Mouse (Mus musculus) heart, embryonic 12.5 days (tissue): Measurements from ENCODE around the gene Mtrex. TPM values are rescaled to one million over a fixed set of nuclear protein-coding genes. Genes with fewer than 3 reads are reported as not detected.

Experiments
- ATAC-seq: fragments of 200-750 bp; cut with Nextera tagmentation; 2 replicates; pipeline ENCODE4 v1.8.0; 2017; ENCODE audit warnings: moderate TSS enrichment, moderate library complexity; ENCODE audit not compliant: insufficient number of reproducible peaks, low FRiP score
- H3K27ac ChIP-seq: fragments of 300-500 bp; sonication (generic); 2 replicates; pipeline ENCODE4 v1.5.1; 2016; ENCODE audit warnings: mild to moderate bottlenecking, moderate library complexity; ENCODE audit not compliant: poor library complexity, severe bottlenecking
- H3K27me3 ChIP-seq: fragments of 300-500 bp; sonication (generic); replicated peaks from 2 replicates; pipeline ENCODE4 v1.6.1; 2016; ENCODE audit warnings: mild to moderate bottlenecking, moderate library complexity
- H3K36me3 ChIP-seq: fragments of 300-500 bp; sonication (generic); 2 replicates; pipeline ENCODE4 v1.6.1; 2016; ENCODE audit warnings: mild to moderate bottlenecking, moderate library complexity
- H3K4me1 ChIP-seq: fragments of 300-500 bp; sonication (generic); replicated peaks from 2 replicates; pipeline ENCODE4 v1.6.1; 2016; ENCODE audit warnings: mild to moderate bottlenecking
- H3K4me2 ChIP-seq: fragments of 300-500 bp; sonication (generic); 2 replicates; pipeline ENCODE4 v1.6.1; 2016; ENCODE audit warnings: mild to moderate bottlenecking, moderate library complexity
- H3K4me3 ChIP-seq: fragments of 300-500 bp; sonication (generic); 2 replicates; pipeline ENCODE4 v1.5.1; 2016; ENCODE audit warnings: mild to moderate bottlenecking
- H3K9ac ChIP-seq: fragments of 300-500 bp; sonication (generic); 2 replicates; pipeline ENCODE4 v1.6.1; 2016; ENCODE audit warnings: mild to moderate bottlenecking, moderate library complexity
- H3K9me3 ChIP-seq: fragments of 300-500 bp; sonication (generic); replicated peaks from 2 replicates; pipeline ENCODE4 v1.6.1; 2016; ENCODE audit warnings: mild to moderate bottlenecking, moderate library complexity
- WGBS: fragments of 180-500 bp; shearing (Covaris S2); methylation state at CpG from one replicate; pipeline ENCODE4 v1.1.7; 2016; 5-methylcytosine and 5-hydroxymethylcytosine counted together
- polyA plus RNA-seq: library from polyadenylated mRNA; unstranded; fragments of >200 nt; fragmentation: Nextera tagmentation; extraction: Ambion mirVana; gene quantifications from 2 replicates; pipeline ENCODE4 v1.2.1, GENCODE M21; 2016

Mtrex gene
- polyA plus RNA-seq, 1 experiment from 2014 or later: 60.6 TPM

DNA sequence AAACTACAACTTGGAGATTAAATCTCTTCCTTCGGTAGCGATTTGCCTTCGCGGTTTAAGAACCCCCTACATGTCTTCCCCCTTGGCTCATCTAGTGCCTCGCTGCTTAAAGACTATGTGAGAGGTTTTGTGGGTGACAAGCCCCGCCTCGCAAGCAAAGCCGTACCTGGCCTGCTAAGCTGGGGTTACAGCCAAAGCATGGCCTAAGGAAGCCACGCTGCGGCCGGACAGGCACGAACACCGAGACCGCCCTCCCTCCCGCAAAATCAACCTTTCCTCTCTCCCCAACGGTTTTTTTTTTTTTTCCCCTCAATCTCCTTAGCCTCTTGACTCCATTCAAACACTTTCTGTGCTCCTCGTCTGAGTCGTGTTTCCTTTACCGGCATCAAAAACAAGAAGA lies 402 bp downstream of the Mtrex start:
- peaks cover 13% of the 10 kb centered on the region for H3K36me3 ChIP-seq
- peaks cover 17% of the 10 kb centered on the region for H3K4me1 ChIP-seq
- peak overlapping the region; percentile 93 for H3K9ac ChIP-seq
- H3K27me3 ChIP-seq: no peaks in the 10 kb centered on the region
- ATAC-seq: 0 out of 2 replicates have a peak, but pooled peaks have one; percentile 34
- under 1% methylated on average over 19 of the region's 19 CpGs for WGBS
- H3K4me3 ChIP-seq: peak overlapping the region; percentile 84
- H3K4me2 ChIP-seq: peak overlapping the region; percentile 75
- H3K27ac ChIP-seq: peak overlapping the region; percentile 85
- H3K9me3 ChIP-seq: no peaks in the 10 kb centered on the region

DNA sequence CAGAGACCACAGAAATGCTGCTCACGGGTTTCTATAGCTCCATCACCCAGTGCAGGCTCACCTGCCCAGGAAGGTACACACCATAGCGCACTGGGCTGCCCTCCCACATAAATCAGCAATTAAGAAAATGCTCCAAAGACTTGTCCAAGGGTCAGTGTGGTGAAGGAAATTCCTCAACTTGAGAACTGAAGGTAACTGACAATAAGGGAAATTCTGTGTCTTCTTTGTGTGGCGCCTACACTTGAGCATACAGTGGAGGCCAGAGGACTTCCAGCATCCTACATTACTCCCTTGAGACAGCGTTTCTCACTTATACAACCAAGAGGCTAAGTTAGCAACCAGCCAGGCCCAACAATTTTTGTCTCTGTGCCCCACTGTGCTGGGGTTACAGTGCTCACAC lies 1.2 kb downstream of the Mtrex start:
- no peak for ATAC-seq
- H3K9me3 ChIP-seq: no peaks in the 10 kb centered on the region
- peak overlapping the region; percentile 84 for H3K4me3 ChIP-seq
- no peak overlapping the region for H3K27ac ChIP-seq
- peak overlapping the region; percentile 75 for H3K4me2 ChIP-seq
- peaks cover 12% of the 10 kb centered on the region for H3K36me3 ChIP-seq
- H3K9ac ChIP-seq: peak overlapping the region; percentile 93; the same call in 1 of the 2 replicates
- peaks cover 17% of the 10 kb centered on the region for H3K4me1 ChIP-seq
- H3K27me3 ChIP-seq: no peaks in the 10 kb centered on the region
- WGBS: 77% methylated on average over 4 of the region's 4 CpGs

DNA sequence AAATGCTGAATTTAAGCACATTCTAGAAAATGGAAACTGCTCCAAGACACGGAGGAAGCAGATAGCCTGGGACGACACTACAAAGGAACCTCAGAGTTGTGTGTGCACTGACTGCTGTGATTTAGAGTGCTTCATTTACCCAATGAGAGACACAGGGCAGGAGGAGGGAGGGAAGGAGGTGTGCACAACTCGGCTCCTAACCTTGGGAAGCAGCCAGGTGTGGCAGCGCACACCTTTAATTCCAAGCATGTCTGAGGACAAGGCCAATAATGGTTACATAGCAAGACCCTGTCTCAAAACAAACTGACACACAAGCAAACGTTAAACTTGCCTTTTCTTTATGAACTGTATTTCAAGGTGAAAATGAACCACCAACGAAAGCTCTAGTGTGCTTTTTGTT lies 1.9 kb downstream of the Mtrex start:
- no peaks in the 10 kb centered on the region for H3K9me3 ChIP-seq
- no peak overlapping the region for H3K4me3 ChIP-seq
- H3K36me3 ChIP-seq: peaks cover 5% of the 10 kb centered on the region
- no peak overlapping the region for H3K27ac ChIP-seq
- no peak for ATAC-seq
- peaks cover 17% of the 10 kb centered on the region for H3K4me1 ChIP-seq
- no peak overlapping the region for H3K9ac ChIP-seq
- no peaks in the 10 kb centered on the region for H3K27me3 ChIP-seq
- 73% methylated on average over 6 of the region's 6 CpGs for WGBS
- no peak overlapping the region for H3K4me2 ChIP-seq

- no peak overlapping the region for H3K4me3 ChIP-seq
- H3K27me3 ChIP-seq: no peaks in the 10 kb centered on the region
- WGBS: 86% methylated on average over 3 of the region's 3 CpGs
- H3K36me3 ChIP-seq: peaks cover 29% of the 10 kb centered on the region
- H3K9ac ChIP-seq: no peak overlapping the region
- no peak overlapping the region for H3K27ac ChIP-seq
- H3K9me3 ChIP-seq: no peaks in the 10 kb centered on the region
- no peak overlapping the region for H3K4me2 ChIP-seq
- no peak for ATAC-seq
- peaks cover 7% of the 10 kb centered on the region for H3K4me1 ChIP-seq
Measured at GRCm38 (mm10) chr13:112920906-112921305, 6.3 kb downstream of the Mtrex start.

DNA sequence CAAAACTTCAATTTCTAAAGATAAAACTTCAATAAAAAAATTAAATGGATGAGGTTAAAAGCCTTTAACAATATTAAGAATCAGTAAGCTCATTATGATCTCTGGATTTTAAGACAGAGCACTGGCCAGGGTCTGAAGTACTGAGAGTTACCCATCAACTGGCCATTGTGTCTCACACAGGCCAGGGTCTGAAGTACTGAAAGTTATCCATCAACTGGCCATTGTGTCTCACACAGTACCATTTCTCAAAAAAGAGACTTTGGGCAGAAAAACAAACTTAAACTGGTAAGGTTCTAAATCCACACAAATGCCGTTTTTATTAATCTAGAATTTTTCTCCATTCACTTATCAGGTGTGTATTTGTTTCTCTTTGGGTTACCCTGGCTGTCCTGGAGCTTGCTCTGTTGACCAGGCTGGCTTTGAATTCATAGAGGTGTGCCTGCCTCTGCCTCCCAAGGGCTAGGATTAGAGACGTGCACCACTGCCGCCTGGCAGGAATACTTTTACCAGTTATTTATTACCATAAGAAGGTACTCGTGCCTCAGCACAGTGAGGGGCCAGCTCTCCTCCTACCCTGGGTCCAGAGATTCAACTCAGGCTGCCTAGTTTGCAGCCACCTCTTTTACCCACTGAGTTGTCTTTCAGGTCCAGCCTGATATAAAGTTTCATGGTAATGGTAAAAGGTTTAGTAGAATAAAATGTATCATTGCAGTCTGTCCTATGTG lies 7.9 kb downstream of the Mtrex start:
- H3K4me3 ChIP-seq: no peak overlapping the region
- no peak overlapping the region for H3K27ac ChIP-seq
- H3K36me3 ChIP-seq: peaks cover 29% of the 10 kb centered on the region
- no peak overlapping the region for H3K9ac ChIP-seq
- H3K4me1 ChIP-seq: no peaks in the 10 kb centered on the region
- H3K4me2 ChIP-seq: no peak overlapping the region
- H3K27me3 ChIP-seq: no peaks in the 10 kb centered on the region
- no peak for ATAC-seq
- H3K9me3 ChIP-seq: no peaks in the 10 kb centered on the region
- WGBS: 85% methylated on average over 4 of the region's 4 CpGs

DNA sequence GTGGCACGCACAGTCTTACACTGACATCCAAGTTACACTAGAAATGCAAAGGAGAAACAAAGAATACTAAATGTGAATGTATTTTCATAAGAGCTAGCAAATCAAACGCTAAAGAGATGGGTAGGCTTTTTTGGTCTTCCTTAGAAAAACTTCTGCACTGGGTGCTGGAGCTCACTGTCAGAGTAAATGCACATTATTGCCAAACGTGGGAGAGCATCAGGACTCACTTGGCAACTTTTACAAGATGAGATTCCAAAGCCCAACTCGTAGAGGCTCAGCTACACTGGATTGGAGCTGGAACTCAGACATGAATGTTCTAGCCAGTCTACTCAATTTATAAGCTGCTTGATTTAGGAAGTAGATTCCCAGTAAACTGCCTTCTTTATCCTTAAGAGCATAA lies 16.8 kb downstream of the Mtrex start:
- Histone ChIP-seq H3K27ac (no peak overlapping the region), H3K4me3 (no peak overlapping the region), H3K36me3 (peaks cover 44% of the 10 kb centered on the region), H3K9me3 (no peaks in the 10 kb centered on the region), H3K9ac (no peak overlapping the region), H3K27me3 (no peaks in the 10 kb centered on the region), H3K4me1 (no peaks in the 10 kb centered on the region), H3K4me2 (no peak overlapping the region)
- 85% methylated on average over 4 of the region's 4 CpGs for WGBS
- ATAC-seq: no peak

- Histone ChIP-seq H3K36me3 (peaks cover 51% of the 10 kb centered on the region), H3K4me2 (no peak overlapping the region), H3K27me3 (no peaks in the 10 kb centered on the region), H3K27ac (no peak overlapping the region), H3K9ac (no peak overlapping the region), H3K4me1 (no peaks in the 10 kb centered on the region), H3K9me3 (no peaks in the 10 kb centered on the region), H3K4me3 (no peak overlapping the region)
- WGBS: 67% methylated on average over 4 of the region's 4 CpGs
- no peak for ATAC-seq
Measured at GRCm38 (mm10) chr13:112909663-112910062, 17.5 kb downstream of the Mtrex start.

DNA sequence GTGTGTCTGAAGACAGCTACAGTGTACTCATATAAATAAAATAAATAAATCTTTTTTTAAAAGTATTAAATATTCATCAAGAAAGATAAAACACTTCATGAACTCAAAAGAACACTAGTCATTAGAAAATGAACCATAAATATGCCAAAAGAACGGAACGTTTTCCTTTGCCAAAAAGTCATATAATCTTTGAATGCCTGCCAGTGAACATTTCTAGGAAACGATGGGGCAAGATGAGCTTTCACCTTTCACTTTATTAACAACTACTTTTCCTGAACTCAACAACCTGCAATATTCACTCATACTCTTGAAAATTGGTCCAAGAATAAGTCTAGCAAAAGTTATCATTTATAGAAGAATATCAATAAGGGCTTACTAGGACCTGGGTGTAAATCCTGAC lies 25.0 kb downstream of the Mtrex start:
- Histone ChIP-seq H3K4me1 (no peaks in the 10 kb centered on the region), H3K4me2 (no peak overlapping the region), H3K4me3 (no peak overlapping the region), H3K9me3 (no peaks in the 10 kb centered on the region), H3K36me3 (peaks cover 61% of the 10 kb centered on the region), H3K9ac (no peak overlapping the region), H3K27ac (no peak overlapping the region), H3K27me3 (no peaks in the 10 kb centered on the region)
- WGBS: 91% methylated on average over 3 of the region's 3 CpGs
- ATAC-seq: no peak

DNA sequence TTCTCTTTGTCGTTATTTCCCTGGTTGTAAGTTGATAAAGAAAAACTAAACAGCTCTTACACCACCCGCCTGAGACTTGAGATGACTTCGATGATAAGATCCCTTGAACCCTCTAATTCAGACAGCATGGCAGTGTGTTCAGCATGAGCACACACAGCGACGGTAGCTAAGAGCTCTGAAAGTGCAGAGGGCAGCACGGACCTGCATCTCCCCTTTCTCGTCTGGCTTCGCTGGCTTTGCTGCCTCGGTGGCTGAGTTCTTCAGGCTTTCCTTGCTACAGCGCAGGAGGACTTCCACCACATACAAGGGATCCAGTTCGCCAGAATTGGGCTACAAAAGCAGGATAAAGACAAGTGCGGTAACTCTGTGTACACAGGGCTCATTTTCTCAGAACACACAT lies 40.0 kb downstream of the Mtrex start:
- WGBS: 90% methylated on average over 12 of the region's 12 CpGs
- no peak for ATAC-seq
- H3K27ac ChIP-seq: no peak overlapping the region
- H3K4me3 ChIP-seq: no peak overlapping the region
- peaks cover 72% of the 10 kb centered on the region for H3K36me3 ChIP-seq
- no peaks in the 10 kb centered on the region for H3K9me3 ChIP-seq
- no peak overlapping the region for H3K9ac ChIP-seq
- H3K4me1 ChIP-seq: no peaks in the 10 kb centered on the region
- H3K27me3 ChIP-seq: no peaks in the 10 kb centered on the region
- H3K4me2 ChIP-seq: no peak overlapping the region

- Histone ChIP-seq H3K27ac (no peak overlapping the region), H3K9me3 (no peaks in the 10 kb centered on the region), H3K4me1 (no peaks in the 10 kb centered on the region), H3K27me3 (no peaks in the 10 kb centered on the region), H3K4me3 (no peak overlapping the region), H3K36me3 (peaks cover 77% of the 10 kb centered on the region), H3K9ac (no peak overlapping the region), H3K4me2 (no peak overlapping the region)
- WGBS: 70% methylated on average over 17 of the region's 17 CpGs
- ATAC-seq: no peak
Measured at GRCm38 (mm10) chr13:112871500-112872266, 55.5 kb downstream of the Mtrex start.

DNA sequence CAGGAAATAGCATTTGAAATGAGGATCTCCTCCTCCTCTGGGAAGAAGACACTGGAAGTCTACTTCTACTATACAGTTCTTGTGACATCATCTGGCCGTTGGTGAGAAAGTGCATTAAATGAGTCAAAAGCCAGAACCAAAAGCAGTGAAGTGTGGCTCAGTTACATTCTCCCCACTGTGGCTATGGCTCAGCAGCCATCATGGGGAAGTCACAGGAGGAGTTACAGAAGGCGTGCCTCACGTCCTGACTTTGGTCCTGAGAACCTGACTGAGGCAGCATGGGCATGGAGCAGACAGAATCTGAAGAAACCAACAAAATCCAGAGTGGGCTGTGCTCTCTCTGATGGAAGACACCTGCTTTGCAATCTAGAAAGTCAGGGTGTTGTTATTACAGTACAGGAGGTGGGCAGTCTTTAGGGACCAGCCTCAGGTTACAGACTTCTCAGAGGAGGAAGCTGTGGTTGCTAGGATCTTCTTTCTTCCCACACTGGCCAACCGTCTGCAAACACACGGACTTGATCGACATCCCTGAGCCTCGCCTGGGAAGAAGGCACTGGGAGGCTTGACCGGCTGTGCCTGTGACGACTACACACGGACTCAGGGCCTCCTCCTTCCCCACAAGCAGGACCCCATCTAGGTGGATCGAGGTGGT lies 57.0 kb downstream of the Mtrex start:
- 80% methylated on average over 11 of the region's 11 CpGs for WGBS
- ATAC-seq: no peak
- H3K4me3 ChIP-seq: no peak overlapping the region

More for the DNA sequence above, 57.0 kb downstream of the Mtrex start:
- Histone ChIP-seq H3K27ac (no peak overlapping the region), H3K9me3 (no peaks in the 10 kb centered on the region), H3K27me3 (no peaks in the 10 kb centered on the region), H3K4me1 (no peaks in the 10 kb centered on the region), H3K9ac (no peak overlapping the region), H3K36me3 (peaks cover 84% of the 10 kb centered on the region), H3K4me2 (no peak overlapping the region)
